Mouse (Mus musculus) 3T3-L1 (cell line): ENCODE results near the gene Dlgap4.
"Not testable (repeated sequence)": the region's sequence is repeated elsewhere in the genome, so short reads cannot be mapped to it uniquely, and the experiment has no call there.

Experiments used
- DNase-seq: peaks from one replicate; pipeline ENCODE4 v3.0.0-alpha.2; 2015; ENCODE audit warnings: low read depth, low spot score

Gene Dlgap4

DNA sequence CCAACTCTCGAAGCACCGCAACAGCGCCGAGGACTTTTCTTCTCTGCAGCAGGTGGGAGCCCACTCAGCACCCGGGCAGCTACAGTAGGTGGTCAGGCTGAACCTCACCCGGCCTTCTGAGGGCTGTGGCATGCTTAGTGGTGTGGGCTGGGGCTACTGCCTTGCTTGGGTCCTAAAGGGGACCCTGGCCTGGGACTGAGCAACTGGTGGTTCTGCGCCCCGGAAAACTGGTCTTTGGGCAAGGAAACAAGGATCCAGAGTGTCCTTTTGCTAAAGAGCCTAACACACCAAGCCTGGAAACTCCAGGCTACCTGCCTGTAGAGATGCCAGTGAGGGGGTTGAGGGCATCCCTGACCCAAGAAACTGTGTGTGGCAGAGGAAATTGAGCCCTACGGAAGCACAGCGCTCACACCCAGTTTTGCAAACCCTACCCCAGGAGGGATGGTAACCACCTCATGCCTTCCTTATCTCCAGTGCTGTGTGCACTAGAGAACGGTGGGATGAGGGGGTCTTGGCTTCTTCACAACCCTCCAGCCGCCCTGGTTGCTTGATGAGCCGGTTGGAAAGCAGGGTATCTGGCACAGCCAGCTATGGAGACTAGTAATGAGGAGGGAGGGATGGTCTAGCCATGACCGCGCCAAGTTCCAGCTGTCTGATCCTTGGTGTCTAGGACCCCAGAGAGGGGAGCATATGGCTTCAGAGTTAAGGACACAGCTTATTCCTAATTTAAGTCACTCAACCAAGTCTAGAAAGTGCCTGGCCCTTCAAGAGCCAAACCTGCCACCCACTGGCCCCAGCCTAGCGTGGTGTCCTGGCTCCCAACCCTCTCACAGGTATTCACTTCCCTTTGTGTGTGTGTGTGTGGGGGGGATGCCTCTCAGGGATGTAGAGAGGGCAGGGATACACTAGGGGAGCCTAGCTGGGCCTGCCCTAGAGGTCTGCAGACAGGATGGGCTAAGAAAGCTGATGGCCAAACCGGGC lies 162.2 kb downstream of the Dlgap4 start:
- no peak for DNase-seq

DNA sequence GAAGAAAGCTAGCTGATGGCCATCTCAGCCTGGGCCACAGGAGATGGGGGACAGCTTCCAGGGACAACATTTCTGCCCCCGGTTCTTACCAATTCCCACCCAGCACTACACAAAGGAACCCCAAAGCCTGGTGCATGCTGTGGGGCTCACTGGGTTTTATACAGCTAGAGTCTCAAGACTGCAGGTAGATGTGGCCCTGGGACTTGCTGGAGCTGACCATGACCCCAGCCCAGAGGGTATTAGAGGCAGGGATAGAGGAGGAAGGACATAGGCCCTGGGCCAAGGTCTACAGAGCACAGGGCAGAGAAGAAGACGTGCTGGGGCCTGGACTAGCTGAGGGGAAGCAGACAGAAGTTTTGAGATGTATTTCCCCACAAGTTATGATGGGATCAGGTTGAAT lies 163.4 kb downstream of the Dlgap4 start:
- no peak for DNase-seq

DNA sequence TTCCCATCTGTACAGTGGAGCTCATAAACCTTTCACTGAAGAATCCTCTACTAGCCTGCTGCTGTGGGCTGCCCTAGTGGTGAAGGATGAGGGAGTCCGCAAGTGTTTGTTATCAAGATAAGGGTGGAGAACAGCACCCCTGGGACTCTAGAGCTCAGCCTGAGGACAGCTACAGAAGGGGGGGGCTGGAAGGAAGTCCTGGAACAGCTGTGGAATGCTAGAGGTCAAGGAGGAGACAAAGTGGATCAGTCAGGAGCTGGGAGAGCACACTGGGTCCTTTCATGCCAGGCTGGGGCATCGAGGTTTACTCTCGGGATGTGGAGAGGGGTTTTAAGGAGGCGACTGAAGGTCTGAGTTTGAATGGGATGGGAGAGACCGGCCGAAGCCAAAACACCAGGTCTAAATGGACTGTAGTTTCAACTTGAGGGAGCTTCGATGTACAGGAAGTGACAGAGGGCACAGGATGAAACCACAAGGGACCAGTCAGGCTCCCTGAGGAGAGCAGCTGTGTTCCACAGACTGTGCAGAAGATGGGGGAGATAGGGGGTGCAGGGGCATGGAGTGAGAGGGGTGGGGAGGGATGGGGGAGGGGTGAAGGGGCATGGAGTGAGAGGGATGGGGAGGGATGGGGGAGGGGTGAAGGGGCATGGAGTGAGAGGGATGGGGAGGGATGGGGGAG lies 164.0 kb downstream of the Dlgap4 start:
- DNase-seq, result no peak

DNA sequence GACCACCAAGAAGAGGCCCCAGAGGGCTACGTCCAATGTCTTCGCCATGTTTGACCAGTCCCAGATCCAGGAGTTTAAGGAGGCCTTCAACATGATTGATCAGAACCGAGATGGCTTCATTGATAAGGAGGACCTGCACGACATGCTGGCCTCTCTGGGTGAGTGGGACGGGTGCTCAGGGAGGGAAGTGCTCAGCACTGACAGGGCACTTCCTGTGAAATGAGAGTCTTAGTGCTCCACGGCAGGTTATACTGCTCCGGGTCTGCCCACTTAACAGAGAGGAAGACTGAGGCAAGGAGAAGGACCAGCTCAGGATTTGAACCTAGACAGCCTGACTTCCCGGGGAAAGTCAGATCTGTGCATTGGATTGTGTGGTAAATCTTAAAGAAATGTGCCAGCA lies 165.1 kb downstream of the Dlgap4 start:
- no peak for DNase-seq

DNA sequence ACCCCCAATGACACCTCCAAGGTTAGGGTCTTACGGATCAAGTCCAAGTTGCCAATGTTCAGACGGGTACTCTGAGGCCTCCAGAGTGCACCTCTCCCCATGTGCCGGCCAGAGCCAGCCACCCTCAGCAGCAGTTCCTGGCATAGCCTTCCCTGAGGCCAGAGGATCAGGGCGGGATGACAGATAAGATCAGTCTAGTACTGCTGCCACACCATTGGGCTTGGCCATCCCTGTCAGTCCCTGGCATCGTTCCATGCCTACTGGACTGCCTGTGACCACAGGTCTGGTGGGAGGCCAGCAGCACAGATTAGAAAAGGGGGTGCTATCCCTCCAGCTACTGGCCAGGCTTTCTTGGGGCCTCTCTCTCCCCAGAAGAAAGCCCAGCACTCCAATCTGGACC lies 165.5 kb downstream of the Dlgap4 start:
- DNase-seq, result peak; percentile 29

DNA sequence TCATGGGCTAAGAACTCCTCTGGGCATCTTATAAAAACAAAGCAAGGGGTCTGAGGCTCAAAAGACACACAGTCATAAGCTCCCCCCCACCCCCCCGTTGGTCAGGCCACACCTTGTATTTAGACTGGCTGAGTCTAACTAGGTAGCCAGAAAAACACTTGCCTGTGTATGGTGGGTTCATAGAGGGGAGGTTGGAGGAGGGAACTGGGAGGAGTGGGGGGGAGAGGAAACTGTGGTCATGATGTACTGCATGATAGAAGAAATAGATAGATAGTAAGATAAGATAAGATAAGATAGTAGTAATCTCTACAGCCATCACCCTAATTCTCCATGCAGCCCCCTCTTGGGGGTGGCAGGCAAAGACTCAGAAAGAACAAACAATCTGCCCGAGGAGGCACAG lies 166.0 kb downstream of the Dlgap4 start:
- no peak for DNase-seq

DNA sequence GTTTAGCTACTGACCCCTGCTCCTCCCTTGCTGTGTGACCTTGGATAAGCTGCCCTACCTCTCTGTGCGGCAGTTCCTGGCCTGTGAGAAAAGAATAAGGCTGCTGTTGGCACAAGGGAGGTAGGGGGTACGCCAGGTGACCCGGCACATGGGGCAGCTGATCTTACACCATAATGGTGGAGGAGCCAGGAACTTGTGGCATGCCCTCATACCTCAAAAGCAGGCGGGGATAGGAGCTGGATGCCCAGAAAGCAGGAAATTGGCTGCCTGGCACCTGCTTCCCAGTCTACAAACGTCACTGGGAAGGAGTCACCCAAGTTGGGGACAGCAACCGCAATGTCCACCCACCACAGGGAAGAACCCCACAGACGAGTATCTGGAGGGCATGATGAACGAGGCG lies 166.6 kb downstream of the Dlgap4 start:
- DNase-seq, result no peak

DNA sequence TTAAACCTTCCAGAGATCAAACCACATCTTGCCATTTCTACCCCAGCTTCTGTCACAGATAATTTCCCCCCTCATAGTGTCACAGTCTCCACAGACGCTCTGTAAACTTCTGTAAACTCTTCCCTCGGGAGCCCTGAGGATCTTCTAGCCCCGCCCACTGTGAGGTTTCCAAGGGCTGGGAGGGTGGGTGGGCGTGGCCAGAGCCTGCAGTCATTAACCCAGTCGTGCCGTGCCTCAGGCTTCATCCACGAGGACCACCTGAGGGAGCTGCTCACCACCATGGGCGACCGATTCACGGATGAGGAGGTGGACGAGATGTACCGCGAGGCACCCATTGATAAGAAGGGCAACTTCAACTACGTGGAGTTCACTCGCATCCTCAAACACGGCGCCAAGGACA lies 167.2 kb downstream of the Dlgap4 start:
- DNase-seq, result no peak

DNA sequence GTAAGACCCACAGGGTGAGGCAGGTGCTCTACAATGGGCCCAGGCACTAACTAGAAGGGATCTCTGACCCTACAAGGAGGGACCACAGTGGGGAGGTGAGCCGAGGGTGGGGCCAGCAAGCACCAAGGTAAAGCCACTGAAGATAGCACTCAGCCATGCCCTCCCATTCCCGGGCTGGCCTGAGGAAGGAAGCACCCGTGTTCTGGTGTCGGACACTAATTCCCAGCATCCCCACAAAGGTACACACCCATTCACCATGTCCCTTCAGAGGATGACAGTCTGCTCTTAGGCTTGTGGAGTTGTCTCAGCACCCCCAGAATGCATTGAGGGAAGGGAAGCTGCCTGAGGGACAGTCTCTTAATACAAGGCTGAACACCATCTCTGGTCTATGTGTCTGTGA lies 167.8 kb downstream of the Dlgap4 start:
- no peak for DNase-seq

DNA sequence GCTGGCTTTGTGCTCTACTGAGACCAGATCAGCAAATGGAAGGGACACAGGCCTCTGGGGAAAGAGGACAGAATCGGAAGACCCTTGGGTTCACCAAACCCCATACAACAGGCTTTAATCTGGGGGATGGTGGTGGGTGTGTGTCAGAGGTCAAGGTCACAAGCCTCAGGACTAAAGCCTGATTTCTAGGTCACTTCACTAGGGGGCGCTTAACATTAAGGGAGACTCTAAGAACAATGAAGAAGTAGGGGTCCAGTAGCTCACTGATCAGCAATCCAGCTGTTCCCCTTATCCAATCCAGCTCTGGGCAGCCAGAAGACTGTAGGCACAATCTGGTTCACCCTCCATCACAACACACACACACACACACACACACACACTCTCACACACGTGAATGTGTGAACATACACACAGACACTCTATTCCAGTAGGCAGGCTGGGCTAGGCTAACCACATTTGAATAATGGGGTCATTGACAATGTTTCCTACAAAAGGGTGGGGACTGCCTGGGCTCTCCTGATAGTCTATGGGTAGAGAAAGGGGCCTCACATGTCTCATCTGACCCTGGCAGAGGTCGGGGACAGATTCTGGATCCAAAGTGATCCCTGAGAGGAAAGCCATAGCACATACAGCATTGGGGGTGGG lies 168.5 kb downstream of the Dlgap4 start:
- no peak for DNase-seq

DNA sequence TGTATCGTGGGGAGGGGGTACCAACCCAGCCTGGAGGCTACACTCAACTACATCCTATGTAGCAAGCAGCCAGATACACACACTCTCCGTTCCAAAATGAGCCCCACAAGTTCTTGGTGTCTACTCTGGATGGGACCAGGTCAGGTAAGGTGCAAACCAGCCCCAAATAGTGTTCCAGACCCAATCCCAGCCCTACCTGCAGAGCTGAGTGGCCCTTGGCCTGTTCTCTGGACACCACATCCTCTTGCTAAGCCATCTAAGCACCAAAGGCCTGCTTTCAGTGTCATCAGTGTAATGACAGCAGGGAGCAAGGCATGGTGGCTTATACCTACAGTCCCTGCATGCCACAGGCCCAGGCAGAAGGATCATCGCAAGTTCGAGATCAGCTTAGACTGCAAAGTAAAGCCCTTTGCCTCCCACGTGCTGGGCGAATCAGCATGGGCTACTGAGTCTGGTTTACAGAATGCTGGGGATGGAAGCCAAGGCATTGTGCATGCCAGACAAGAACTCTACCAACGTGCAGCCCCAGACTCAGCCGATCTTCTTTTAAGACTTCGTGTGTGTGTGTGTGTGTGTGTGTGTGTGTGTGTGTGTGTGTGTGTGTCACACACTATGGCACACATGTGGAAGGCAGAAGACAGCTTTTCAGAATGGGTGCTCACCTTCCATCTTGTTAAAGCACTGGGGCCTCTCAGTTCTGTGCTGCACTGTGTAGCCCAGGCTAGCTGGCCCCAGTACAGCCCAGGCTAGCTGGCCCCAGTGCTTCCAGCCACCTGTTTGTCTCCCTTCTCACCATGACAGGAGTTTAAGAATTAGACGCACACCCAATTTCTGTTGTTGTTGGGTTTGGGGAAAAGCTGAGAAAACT lies 169.2 kb downstream of the Dlgap4 start:
- DNase-seq, result no peak

DNA sequence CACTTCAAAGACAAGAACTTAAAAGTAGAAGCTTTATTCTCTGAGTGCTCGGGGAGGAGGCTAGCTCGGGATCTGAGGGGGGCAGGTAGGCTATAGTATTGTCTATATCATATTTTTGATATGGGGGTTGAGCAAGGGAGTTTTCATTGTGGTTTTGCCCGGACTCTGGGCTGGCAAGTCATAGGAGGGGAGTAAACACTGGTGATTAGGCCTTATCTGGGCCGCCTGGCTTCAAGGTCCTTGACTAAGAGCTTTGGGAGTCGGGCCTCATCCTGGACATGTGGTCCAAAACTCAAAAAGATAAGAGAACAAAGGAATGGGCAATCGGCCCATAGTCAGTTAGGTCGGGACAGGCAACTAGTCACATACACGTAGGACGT lies 169.8 kb downstream of the Dlgap4 start:
- no peak for DNase-seq

DNA sequence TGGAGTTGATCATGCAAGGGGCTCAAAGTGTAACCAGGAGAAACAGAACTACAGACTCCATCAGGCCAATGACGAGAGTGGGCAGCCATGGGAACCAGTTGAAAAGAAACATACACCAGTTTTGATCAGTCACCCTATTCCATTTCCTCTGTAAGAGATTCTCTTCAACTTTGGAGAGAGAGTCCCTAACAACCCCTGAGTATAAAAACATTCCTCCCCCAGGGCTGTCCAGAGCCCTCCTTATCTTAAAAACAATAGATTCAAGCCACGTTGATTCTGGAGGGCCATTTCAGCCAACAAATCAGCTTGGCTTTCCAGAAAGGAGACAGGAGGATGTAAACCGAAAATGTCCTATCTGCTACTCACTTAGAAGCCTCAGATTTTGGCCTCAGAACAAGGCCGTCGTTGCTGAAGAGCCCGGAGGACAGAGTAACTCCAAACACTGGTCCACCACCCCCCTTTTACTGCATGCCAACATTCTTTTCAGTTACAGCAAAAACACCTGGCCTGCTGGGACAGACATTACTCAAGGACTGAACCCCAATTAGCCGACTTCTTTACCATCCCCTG lies 170.6 kb downstream of the Dlgap4 start:
- DNase-seq, result no peak

DNA sequence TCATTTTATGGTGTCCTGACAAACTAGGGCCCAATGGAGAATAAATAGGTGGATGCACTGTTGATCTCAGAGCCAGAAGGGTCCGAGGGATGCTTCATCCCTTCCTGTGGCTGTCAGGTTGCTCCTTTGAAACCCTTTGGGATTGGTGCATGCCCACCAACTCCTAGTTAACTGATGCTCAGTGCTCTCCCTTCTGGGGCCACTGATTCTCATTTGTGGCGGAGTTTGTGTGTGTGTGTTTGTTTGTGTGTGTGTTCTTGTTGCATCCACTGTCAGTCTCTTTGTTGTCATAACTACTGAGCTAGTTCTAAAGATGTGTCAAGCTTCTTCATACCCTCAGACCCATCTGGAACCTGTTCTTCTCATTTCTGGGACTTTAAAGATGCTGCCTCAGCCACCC lies 171.4 kb downstream of the Dlgap4 start:
- no peak for DNase-seq

DNA sequence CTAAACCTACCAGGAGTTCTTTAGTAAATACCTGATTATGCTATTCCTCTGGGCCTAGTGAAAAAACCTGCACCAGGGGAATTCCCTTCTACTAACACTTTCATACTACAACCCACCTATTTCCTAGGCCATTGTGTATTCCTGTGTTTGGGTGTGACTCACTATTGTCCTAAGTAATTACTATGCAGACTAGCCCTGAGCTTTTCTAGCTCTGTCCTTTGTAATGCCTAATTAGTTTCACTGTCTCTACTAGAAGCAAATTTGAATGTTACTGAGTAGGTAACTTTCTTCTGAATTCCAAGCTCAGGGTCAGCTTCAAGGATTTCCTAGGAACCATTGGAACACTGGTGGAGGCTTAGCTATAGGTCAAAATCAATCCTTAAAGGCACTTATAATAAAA lies 172.9 kb downstream of the Dlgap4 start:
- not testable (repeated sequence) for DNase-seq

DNA sequence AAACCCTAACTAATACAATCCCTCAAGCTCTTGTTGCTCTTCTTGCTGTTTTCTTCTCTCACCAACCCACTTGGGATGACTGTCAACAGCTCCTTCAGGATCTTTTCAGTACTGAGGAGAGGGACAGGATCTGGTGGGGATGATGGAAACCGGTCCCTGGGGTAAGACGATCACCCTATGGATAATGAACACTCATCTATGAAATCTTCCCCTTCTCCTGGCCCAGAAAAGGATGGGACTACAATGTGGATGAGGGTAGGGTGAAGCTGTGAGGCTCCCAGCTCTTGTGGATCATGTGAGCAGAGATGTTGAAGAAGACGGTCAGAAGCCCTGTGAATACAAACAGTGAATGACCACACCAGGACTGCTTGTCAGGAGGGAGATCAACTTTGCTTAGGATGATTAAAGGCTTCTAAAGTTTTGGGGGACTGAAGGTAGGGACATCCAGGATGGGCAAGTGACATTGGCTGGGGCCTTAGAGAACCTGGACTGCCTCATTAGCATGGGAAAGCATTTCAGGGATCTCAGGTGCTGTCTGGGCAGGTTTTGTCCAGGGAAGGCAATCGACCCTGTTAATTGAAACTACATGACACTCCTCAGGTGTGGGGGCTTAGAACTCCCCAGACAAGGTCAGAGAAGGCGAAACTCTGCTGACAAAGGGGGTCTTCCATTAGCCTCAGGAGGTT lies 173.7 kb downstream of the Dlgap4 start:
- no peak for DNase-seq

DNA sequence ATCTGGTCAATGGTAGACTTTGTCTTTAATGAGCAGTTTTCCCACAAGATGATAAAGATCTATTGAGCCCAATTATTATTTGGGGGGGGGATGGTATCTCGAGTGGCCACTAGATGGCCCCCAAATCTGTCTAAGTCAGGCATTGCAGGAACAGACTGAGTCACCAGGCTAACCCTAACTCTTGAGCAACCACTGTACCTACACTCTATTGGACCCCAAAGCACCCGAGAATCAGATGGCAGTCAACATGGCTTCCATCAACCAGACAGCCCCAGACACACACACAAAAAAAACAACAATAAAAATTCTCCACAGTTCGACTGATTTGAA lies 174.2 kb downstream of the Dlgap4 start:
- peak; percentile 33 for DNase-seq

DNA sequence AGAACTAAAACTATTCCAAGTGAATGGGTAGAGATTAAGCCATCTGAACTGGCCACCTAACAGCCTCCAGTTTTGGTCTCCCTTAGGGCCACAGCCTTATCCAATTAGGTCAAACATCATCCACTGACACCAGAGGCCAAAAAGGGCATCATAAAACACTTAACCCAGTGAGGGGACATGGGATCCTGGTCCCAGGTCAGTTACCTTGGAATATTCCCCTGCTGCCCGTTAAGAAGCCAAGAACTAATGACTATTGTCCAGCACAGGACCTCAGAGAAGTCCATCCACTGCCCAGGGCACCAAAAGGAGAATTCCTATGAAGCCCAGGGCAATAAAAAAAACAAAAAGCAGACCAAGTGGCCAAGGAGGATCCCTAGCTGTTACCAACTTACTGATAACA lies 175.3 kb downstream of the Dlgap4 start:
- DNase-seq, result no peak

DNA sequence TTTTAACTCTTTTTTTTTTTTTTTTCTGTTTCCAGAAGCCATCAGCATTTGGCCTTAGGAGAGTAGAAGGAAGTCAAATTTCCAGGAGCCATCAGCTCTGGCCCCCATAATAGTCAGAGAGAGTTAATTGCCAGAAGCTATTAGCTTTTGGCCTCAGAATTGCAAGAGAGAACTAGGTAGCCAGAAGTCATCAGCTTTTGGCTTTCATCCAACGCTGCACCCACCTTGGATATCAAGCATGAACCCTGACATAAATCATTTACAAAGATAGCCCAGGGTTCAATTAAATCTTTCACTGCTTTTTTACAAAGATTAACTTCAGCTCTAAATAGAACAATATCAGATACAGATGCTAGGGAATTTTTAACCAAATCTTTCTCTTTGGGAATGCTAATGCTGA lies 185.0 kb downstream of the Dlgap4 start:
- DNase-seq, result no peak

DNA sequence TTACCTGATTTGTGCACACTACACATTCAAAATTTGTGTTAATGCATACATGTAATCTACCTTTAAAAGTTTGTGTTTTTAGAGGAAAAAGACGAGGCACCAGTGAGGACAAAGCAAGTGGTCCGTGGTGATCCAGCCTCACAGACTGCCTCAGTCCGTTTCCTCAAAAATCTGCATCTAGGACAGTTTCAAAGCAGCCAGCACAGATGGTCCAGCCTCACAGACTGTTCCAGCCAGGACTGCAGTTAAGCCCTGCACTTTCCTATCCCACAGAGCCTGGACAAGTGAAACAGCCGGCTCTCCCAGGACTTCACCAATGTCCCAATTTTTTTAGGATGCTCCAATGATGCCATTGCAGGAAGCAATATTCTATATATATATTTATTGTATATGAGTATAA lies 187.5 kb downstream of the Dlgap4 start:
- DNase-seq, result no peak

DNA sequence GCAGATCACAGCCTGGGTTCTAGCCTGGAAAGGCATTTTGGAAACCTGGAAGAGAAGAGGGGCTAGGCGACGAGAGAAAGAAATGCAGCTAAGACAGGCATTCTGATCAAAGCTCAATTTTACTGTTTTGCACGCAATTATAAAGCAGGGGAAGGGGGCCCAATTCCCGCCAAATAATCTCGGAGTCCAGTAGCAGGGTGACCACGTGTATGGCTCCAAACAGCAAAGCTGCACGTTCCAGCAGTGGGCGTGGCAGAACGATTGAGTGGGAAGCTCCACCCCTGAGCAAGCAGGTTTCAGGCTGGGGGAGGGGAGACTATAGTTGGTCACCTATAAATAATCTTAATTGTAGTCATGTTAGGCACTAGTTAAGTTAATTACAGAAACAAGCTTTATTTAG lies 188.6 kb downstream of the Dlgap4 start:
- DNase-seq, result not testable (repeated sequence)
